Mouse (Mus musculus): ENCODE data around the gene Lrrk1. TPM values are rescaled to one million over a fixed set of nuclear protein-coding genes. Genes with fewer than 3 reads are reported as not detected.

Lrrk1 gene
- total RNA-seq, 4 experiments from 2014 or later, result 8.8 to 10.2 (median 9.7) TPM

- DNase-seq (ENCODE audit: low spot score), result no peak
Measured at GRCm38 (mm10) chr7:66384891-66385290, 3.3 kb downstream of the Lrrk1 start.

- DNase-seq (ENCODE audit: low spot score), result peak; percentile 33
Measured at GRCm38 (mm10) chr7:66384213-66384612, 3.9 kb downstream of the Lrrk1 start.

DNA sequence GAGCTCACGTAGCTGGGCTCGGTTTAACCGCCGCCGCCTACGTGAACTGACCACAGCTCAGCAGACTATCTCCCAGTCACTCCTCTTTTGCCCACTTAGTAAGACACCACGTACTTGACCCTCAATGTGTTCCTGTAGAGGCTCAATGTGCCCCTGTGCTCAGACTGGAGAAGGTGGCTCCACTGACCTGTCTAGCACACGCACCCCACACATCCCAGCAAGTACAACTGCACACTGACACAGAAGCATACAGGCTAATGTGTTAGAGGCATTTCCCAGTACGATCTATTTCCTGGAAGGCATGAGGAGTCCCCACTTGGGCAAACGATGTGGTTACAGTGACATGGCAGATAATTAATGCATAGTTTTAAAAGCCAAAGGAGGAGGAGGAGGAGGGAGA lies 11.6 kb downstream of the Lrrk1 start:
- DNase-seq (ENCODE audit: low spot score), result no peak

- no peak for DNase-seq (ENCODE audit: low spot score)
Measured at GRCm38 (mm10) chr7:66375736-66376135, 12.4 kb downstream of the Lrrk1 start.

GRCm38 (mm10) chr7:66373391-66373790 lies 14.8 kb downstream of the Lrrk1 start:
- DNase-seq (ENCODE audit: low spot score), result no peak

DNA sequence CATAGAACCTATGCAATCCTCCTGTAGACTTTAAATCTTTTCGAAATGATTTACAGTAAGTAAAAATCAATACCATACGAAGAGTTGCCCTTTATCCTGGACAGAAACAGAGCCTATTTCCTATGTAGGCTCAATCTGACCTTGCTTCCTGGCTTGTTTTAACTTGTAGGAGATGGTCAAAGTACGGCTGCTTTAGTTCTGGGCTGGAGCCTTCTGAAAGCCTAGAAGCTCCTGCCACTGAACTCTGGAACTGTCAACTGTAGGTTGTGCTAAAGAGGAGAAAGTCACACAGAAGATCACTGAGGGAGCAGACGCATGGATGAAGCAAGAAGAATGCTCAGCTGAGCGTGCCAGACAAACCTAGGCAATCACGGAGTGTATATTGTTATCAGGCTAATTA lies 17.2 kb downstream of the Lrrk1 start:
- DNase-seq (ENCODE audit: low spot score), result no peak

DNA sequence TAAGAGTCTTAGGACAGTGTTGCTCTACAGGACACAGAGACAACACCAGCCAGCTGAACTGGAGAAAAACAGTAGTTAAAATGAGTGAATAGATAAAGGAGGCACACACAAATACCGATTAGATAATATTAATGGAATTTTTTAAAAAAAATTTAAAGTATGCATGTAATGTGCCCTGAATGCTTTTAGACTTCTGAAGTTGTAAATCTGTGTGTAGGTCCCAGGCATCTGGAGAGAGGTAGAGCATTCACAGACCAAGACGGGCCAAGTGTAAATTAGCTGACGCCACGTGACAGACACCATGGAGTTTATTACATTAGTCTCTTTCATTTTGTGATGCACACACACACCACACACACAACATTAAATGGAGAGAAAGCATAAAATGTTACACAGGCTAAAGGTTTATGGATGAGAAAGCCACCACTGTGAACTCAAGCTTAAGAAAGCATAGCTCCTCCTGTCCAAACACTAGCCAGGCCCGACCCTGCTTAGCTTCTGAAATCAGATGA lies 18.2 kb downstream of the Lrrk1 start:
- no peak for DNase-seq (ENCODE audit: low spot score)

DNA sequence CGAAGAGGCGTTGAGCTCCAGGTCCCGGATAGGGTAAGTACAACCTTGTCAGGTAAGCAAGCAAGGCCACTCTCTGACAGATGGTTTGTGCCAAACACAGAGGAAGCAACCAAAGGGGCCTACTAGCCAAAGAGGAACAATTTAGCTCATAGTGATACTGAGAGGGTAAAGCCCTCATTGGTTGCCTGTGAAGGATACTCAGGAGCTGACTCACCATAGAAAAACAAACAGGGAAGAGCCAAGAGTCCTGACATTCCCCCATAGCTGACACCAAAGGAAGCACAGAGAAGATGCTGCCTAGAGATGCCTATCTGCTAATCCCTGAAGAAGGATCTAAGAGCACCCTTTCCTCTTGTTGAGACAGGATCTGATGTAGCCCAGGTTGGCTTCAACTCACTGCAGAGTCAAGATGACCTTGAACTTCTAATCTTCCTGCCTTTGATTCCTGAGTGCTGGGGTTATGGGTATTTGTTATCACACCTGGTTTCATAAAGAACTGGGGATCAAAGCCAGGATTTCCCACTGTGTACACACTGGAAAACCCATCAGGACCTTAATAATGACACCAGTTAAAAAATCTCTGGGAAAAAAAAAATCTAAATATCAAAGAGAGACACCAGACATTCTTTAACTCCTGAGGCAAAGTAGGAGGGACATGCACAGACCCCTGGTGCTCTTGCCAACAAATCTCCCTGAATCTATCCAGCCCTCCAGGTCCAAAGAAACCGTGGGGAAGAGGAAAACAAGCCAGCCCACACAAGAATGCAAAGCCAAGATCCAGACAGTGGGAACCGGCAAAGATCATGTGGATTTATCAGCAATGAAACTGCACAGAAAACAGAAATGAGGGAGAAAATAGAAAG lies 18.8 kb downstream of the Lrrk1 start:
- peak; percentile 48 for DNase-seq (ENCODE audit: low spot score)

GRCm38 (mm10) chr7:66365904-66366303 lies 22.2 kb downstream of the Lrrk1 start, which contains the start of gene Gm10974:
TSS of gene Gm10974 (plus strand) at chr7:66365905.
- DNase-seq (ENCODE audit: low spot score), result peak; percentile 72

- no peak for DNase-seq (ENCODE audit: low spot score)
Measured at GRCm38 (mm10) chr7:66365411-66365810, 22.7 kb downstream of the Lrrk1 start.

- DNase-seq (ENCODE audit: low spot score), result no peak
Measured at GRCm38 (mm10) chr7:66364491-66364890, 23.7 kb downstream of the Lrrk1 start.

- DNase-seq (ENCODE audit: low spot score), result no peak
Measured at GRCm38 (mm10) chr7:66359044-66359443, 29.1 kb downstream of the Lrrk1 start.

- no peak for DNase-seq (ENCODE audit: low spot score)
Measured at GRCm38 (mm10) chr7:66358461-66358860, 29.7 kb downstream of the Lrrk1 start.

- DNase-seq (ENCODE audit: low spot score), result no peak
Measured at GRCm38 (mm10) chr7:66355791-66356522, 32.2 kb downstream of the Lrrk1 start.

GRCm38 (mm10) chr7:66354911-66355310 lies 33.2 kb downstream of the Lrrk1 start:
- DNase-seq (ENCODE audit: low spot score), result no peak

GRCm38 (mm10) chr7:66351074-66351473 lies 37.1 kb downstream of the Lrrk1 start:
- no peak for DNase-seq (ENCODE audit: low spot score)

DNA sequence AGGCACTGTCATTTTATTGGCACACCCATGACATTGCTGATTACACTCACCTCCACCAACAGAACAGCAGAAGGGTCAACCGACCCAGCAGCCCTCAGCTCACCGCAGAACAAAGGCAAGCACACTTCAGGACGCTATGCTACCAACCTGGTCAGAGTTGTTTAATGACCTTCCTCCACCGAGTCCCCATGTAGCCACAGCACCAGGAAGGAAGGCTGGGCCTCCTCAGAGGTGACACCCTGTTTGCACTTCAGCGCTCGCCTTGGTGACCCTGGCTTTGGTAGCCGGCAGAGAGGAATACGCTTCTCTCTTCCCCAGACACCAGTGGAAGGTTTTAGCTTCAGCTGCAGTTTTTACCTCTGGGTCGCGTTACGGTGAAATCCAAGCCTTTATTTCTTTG lies 38.5 kb downstream of the Lrrk1 start:
- no peak for DNase-seq (ENCODE audit: low spot score)

- DNase-seq (ENCODE audit: low spot score), result no peak
Measured at GRCm38 (mm10) chr7:66348588-66348987, 39.6 kb downstream of the Lrrk1 start.

DNA sequence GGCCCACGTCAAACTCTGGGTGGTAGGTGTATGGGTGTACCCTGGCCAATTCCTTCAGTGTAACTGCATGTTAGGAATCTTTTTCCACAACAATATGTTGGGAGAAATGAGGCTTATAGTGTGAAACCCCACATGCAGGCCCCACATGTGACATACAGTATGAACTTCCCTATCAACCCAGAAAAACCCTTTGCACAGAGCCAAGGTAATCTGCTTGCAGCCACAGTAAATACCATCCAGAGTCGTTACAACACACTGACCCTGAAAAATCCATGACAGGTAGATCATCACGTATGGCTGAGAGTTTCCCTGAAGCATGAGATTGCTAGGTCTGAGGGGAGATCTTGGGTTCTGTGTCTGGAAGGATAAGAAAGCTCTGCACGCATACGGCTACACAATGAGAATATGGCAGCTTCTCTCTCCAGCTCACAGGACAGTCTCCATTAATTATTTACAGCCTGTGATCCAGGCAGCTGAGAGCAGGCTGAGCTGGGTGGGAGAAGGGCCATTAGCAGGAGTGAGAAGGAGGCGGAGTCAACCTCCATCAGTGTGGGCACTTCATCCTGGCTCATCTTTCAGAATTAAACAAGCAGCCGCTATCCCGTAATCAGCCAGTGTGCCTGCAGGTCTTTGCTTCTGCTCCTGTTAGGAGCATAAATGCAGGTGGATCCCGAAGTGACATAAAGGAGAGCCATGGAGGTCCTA lies 41.0 kb downstream of the Lrrk1 start:
- no peak for DNase-seq (ENCODE audit: low spot score)

DNA sequence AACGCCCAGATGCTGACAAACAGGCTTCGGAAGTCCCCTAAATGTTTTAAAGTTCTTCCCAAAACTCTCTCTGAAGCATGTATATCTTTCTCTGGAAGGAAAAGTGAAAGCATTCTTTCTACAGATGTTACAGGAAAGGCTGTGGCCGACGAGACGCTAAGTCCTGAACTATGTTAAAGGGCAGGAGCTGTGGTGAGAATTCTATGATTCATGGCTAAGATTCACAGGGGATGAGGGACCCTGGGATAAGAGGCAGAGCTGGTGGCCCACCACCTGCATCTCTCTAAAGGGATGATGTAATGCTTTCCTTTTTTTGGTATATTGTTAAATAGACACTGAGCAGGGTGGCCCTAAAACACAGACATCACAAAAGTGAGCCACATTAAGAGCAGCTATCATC lies 44.8 kb downstream of the Lrrk1 start:
- no peak for DNase-seq (ENCODE audit: low spot score)

DNA sequence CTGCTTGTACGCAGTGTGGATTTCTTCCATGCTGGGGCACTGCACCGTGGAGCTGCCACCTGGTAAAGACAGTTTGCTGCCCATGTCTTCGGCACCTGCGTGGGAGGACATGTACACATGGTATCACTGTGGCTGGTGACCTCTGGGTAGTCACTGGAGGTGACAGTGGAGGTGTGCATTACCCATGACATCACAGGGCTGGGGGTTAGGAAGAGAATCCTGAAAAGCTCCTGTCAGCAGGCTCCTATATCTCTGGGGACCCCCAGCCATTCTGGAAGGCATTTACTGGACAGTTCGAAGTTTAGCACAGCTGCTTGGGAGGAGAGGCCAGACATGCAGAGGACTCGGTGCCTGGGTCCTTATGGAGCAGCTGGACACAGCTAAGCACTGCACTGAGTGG lies 45.3 kb downstream of the Lrrk1 start:
- DNase-seq (ENCODE audit: low spot score), result no peak

GRCm38 (mm10) chr7:66342323-66342722 lies 45.8 kb downstream of the Lrrk1 start:
- DNase-seq (ENCODE audit: low spot score), result peak; percentile 85
